Mouse (Mus musculus) heart, postnatal 0 days (tissue): Measurements from ENCODE around the gene Lad1. TPM values are rescaled to one million over a fixed set of nuclear protein-coding genes. Genes with fewer than 3 reads are reported as not detected.
A peak's percentile ranks its signal among the peaks of the same experiment; 100 is the strongest.

Experiments
- ATAC-seq: fragments of 200-750 bp; cut with Nextera tagmentation; 2 replicates; pipeline ENCODE4 v1.8.0; 2017; ENCODE audit warnings: low read depth, moderate number of reproducible peaks, moderate library complexity; ENCODE audit not compliant: insufficient read depth
- DNase-seq: peaks from one replicate; pipeline ENCODE4 v3.0.0-alpha.2; 2016; ENCODE audit warnings: low spot score
- H3K27ac ChIP-seq: fragments of 300-500 bp; sonication (generic); 2 replicates; pipeline ENCODE4 v1.5.1; 2014; ENCODE audit warnings: low read depth, mild to moderate bottlenecking
- H3K27me3 ChIP-seq: fragments of 300-500 bp; sonication (generic); 2 replicates; pipeline ENCODE4 v1.6.1; 2014; ENCODE audit warnings: low read length, mixed read lengths; ENCODE audit not compliant: control insufficient read depth, insufficient read depth
- H3K36me3 ChIP-seq: fragments of 300-500 bp; sonication (generic); replicated peaks from 2 replicates; pipeline ENCODE4 v1.6.1; 2014; ENCODE audit warnings: low read length, mixed read lengths; ENCODE audit not compliant: control insufficient read depth, insufficient read depth
- H3K4me1 ChIP-seq: fragments of 300-500 bp; sonication (generic); 2 replicates; pipeline ENCODE4 v1.6.1; 2014; ENCODE audit warnings: antibody characterized with exemption; ENCODE audit not compliant: control insufficient read depth, insufficient read depth
- H3K4me2 ChIP-seq: fragments of 300-500 bp; sonication (generic); 2 replicates; pipeline ENCODE4 v1.6.1; 2014; ENCODE audit warnings: low read depth, mild to moderate bottlenecking, low read length, moderate library complexity
- H3K4me3 ChIP-seq: fragments of 300-500 bp; sonication (generic); 2 replicates; pipeline ENCODE4 v1.5.1; 2014; ENCODE audit warnings: low read depth, low read length
- H3K9ac ChIP-seq: fragments of 300-500 bp; sonication (generic); replicated peaks from 2 replicates; pipeline ENCODE4 v1.6.1; 2014; ENCODE audit warnings: low read depth, low read length, mixed read lengths
- H3K9me3 ChIP-seq: fragments of 300-500 bp; sonication (generic); replicated peaks from 2 replicates; pipeline ENCODE4 v1.6.1; 2016; ENCODE audit warnings: low read length; ENCODE audit not compliant: control insufficient read depth
- CTCF ChIP-seq: IDR thresholded peaks from 2 replicates; pipeline ENCODE4 v1.5.1; 2016; ENCODE audit warnings: antibody characterized with exemption, control low read depth, low read depth
- EP300 ChIP-seq: IDR thresholded peaks from 2 replicates; pipeline ENCODE4 v1.6.1; 2016; ENCODE audit warnings: antibody characterized with exemption, low read depth
- WGBS: fragments of 180-500 bp; shearing (Covaris S2); extraction: QIAGEN DNeasy Blood & Tissue Kit; methylation state at CpG from one replicate; pipeline ENCODE4 v1.1.7; 2014; 5-methylcytosine and 5-hydroxymethylcytosine counted together
- polyA plus RNA-seq: library from polyadenylated mRNA; unstranded; fragments of >200 nt; fragmentation: Nextera tagmentation; extraction: Ambion mirVana; gene quantifications from 2 replicates; pipeline ENCODE4 v1.2.1, GENCODE M21; 2015
- total RNA-seq: library from RNA; depleted of rRNA; stranded (reverse); fragments of >200 nt; gene quantifications from 2 replicates; pipeline ENCODE4 v1.2.3, GENCODE M21; 2014; ENCODE audit warnings: low replicate concordance

The Lad1 gene
- total and polyA plus RNA-seq, 2 experiments from 2014 or later = 11.1 to 32.9 TPM

DNA sequence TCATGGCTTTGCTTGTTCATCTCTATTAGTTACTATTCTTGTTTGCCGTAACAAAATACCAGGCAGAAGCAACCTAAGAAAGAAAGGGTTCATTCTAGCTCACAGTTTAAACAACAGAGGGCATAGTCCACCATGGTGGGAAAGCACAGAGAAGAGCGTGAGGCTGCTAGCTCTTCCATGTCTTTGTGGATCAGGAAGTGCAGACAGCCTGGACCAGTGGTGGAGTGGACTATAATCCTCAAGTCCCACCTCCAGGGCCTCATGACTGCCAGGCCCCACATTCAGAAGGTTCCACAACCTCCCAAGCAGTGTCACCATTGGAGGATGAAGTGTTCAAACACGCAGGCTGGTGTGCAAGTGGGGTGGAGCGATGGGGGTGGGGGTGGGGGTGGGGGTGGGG is 34.8 kb downstream of the Lad1 start:
- H3K36me3 ChIP-seq = peaks cover 51% of the 10 kb centered on the region
- no peak overlapping the region for H3K4me3 ChIP-seq
- TF ChIP-seq EP300 (peak; percentile 5; the same call in 1 of the 2 replicates), CTCF (no peak)
- H3K4me2 ChIP-seq = no peak overlapping the region
- H3K4me1 ChIP-seq = peaks cover 1% of the 10 kb centered on the region; the same call in 1 of the 2 replicates
- no peak overlapping the region for H3K9ac ChIP-seq
- no peaks in the 10 kb centered on the region for H3K27me3 ChIP-seq
- DNase-seq = peak; percentile 4
- no peak for ATAC-seq
- 84% methylated on average over 4 of the region's 4 CpGs for WGBS
- peak overlapping the region; percentile 46 for H3K27ac ChIP-seq
- no peaks in the 10 kb centered on the region for H3K9me3 ChIP-seq

DNA sequence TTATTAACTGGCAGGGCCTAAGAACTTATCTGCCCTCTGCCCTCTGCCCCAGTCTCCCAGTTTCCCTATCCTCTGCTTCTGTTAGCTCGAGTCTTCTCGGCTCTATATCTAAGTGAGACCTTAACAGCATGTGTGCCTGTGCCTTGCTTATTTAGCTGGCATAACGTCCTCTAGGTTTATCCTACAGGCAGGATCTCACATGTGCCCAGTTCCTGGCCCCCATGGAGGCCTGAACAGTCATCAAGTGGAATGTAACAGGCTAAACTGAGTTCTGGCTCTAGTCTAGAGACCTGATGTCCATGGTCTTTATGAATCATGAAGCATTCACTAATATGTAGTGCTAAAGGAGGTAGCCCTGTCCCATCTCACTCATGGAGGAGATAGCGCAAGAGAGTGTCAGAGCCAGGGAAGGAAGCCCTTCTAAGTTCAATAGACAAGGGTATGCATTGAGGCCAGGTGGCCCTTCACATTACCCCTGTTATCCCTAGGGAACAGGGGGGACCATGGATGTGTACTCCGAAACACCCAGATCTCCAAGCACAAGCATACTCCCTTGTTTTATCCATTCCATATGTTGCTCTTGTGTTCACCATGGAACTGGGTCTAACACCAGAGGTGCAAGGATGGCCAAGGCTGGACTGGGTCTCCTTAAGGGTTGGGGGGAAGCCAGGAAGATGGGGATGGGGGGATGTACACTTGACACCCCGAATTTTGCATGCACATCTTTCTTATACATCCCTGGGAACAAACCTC is 36.4 kb downstream of the Lad1 start:
- H3K4me3 ChIP-seq = no peak overlapping the region
- no peak overlapping the region for H3K4me2 ChIP-seq
- H3K9ac ChIP-seq = no peak overlapping the region
- H3K9me3 ChIP-seq = no peaks in the 10 kb centered on the region
- no peaks in the 10 kb centered on the region for H3K27me3 ChIP-seq
- H3K27ac ChIP-seq = peak overlapping the region; percentile 54
- TF ChIP-seq EP300 = peak; percentile 82; the same call in 1 of the 2 replicates
- TF ChIP-seq CTCF = no peak
- no peaks in the 10 kb centered on the region for H3K4me1 ChIP-seq
- 51% methylated on average over 6 of the region's 6 CpGs for WGBS
- peak; percentile 5 for DNase-seq
- peaks cover 36% of the 10 kb centered on the region for H3K36me3 ChIP-seq
- ATAC-seq = peak; percentile 0; the same call in 1 of the 2 replicates

DNA sequence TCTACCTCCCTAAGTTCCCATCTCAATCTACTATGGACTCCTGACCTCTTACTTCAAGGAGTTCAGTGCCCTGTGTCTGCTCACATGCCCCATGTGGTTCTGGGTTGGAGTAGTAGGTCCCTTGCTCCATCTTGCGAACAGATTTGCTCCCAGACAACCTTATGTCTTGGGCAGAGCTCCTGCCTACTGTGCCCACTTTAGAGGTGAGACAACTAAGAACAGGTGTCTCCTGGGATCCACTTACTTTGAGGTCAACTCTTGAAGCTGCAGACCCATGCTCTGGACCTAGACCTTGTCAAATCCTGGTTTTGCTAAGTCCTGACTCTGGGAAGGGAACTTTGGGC is 36.9 kb downstream of the Lad1 start:
- Histone ChIP-seq H3K27ac (peak overlapping the region; percentile 54), H3K9ac (no peak overlapping the region), H3K4me2 (no peak overlapping the region), H3K36me3 (peaks cover 30% of the 10 kb centered on the region), H3K9me3 (no peaks in the 10 kb centered on the region), H3K27me3 (no peaks in the 10 kb centered on the region), H3K4me3 (no peak overlapping the region), H3K4me1 (no peaks in the 10 kb centered on the region)
- ATAC-seq (no peak; the same call in 1 of the 2 replicates), DNase-seq (peak; percentile 16)
- WGBS = 69% methylated on average over 1 of the region's 1 CpGs
- peak; percentile 62; the same call in 1 of the 2 replicates for TF ChIP-seq EP300
- no peak for TF ChIP-seq CTCF

DNA sequence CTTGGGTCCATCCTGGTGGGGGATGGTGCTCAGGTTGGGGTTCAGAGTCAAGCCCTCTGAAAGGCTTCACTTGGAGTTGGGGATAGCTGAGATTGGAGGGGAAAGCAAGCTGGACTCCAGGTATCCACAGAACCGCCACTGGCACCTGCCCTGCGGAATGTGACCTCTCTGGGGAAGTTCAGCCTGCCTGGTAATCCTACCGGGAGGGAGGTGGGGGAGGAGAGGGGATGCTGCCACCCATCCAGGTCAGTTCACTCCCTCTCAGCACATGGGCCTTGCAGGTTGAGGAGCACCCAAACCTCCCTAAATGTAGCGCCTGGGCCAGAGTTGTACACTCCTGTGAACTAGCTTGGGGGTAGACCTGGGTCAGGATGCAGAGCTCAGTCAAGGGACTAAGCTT is 37.7 kb downstream of the Lad1 start:
- Histone ChIP-seq H3K4me1 (peaks cover 4% of the 10 kb centered on the region; the same call in 1 of the 2 replicates), H3K4me3 (no peak overlapping the region), H3K9me3 (no peaks in the 10 kb centered on the region), H3K36me3 (peaks cover 22% of the 10 kb centered on the region), H3K27me3 (no peaks in the 10 kb centered on the region), H3K9ac (no peak overlapping the region), H3K27ac (peak overlapping the region; percentile 54; the same call in 1 of the 2 replicates), H3K4me2 (no peak overlapping the region)
- TF ChIP-seq EP300 (peak; percentile 52), CTCF (no peak)
- peak; percentile 28 for DNase-seq
- WGBS = 45% methylated on average over 4 of the region's 4 CpGs
- ATAC-seq = peak; percentile 22

DNA sequence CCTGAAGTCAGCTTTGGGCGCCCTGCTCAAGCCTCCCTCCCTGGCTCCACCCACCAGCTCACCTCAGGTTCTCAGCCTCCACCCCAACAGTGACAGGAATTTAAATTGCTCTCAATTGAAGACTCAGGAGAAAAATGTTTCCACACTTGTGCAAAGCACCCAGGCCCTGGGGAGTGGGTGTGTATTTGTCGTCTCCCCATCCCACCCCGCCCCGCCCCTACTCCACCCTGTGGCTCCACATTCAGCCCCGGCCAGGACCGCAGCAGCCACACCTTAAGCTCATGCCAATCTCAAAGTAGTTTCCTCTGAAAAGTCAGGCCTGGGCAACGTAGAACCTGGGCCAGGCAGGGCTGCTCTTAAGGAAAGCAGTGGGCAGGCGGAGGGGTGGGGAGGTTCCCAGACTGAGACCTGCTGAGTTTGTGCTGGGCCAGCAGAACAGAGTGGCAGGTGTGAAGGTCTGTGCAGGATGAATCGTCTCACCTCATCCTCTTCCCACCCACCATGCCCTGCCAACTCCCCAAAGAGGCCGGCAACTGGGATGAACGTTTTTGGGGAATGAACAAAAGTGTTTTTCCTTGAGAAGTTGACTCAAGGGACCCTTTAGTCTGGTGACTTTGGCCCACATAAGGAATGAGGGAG is 38.9 kb downstream of the Lad1 start:
- H3K36me3 ChIP-seq = peaks cover 11% of the 10 kb centered on the region
- TF ChIP-seq CTCF (no peak), EP300 (0 out of 2 replicates have a peak, but pooled peaks have one; percentile 3)
- WGBS = 55% methylated on average over 11 of the region's 11 CpGs
- no peaks in the 10 kb centered on the region for H3K27me3 ChIP-seq
- no peak overlapping the region for H3K4me3 ChIP-seq
- DNase-seq (peak; percentile 13), ATAC-seq (0 out of 2 replicates have a peak, but pooled peaks have one; percentile 1)
- no peak overlapping the region for H3K4me2 ChIP-seq
- 0 out of 2 replicates have a peak overlapping the region, but pooled peaks have one; percentile 17 for H3K27ac ChIP-seq
- H3K9ac ChIP-seq = no peak overlapping the region
- no peaks in the 10 kb centered on the region for H3K9me3 ChIP-seq
- H3K4me1 ChIP-seq = peaks cover 13% of the 10 kb centered on the region
